Mouse (Mus musculus) forebrain, embryonic 10.5 days (tissue): ENCODE results near the gene Arsb. TPM values are rescaled to one million over a fixed set of nuclear protein-coding genes. Genes with fewer than 3 reads are reported as not detected.
"Not testable (repeated sequence)": the region's sequence is repeated elsewhere in the genome, so short reads cannot be mapped to it uniquely, and the experiment has no call there.

ENCODE experiments used
- DNase-seq: peaks from one replicate; pipeline ENCODE4 v3.0.0-alpha.2; 2017; ENCODE audit warnings: low spot score; ENCODE audit errors: extremely low spot score
- H3K27ac ChIP-seq: fragments of 300-500 bp; sonication (generic); 2 replicates; pipeline ENCODE4 v1.5.1; 2016; ENCODE audit warnings: mild to moderate bottlenecking
- H3K27me3 ChIP-seq: fragments of 300-500 bp; sonication (generic); 2 replicates; pipeline ENCODE4 v1.6.1; 2016; ENCODE audit warnings: mild to moderate bottlenecking; ENCODE audit not compliant: poor library complexity, severe bottlenecking
- H3K36me3 ChIP-seq: fragments of 300-500 bp; sonication (generic); replicated peaks from 2 replicates; pipeline ENCODE4 v1.6.1; 2016; ENCODE audit warnings: mild to moderate bottlenecking, moderate library complexity
- H3K4me1 ChIP-seq: fragments of 300-500 bp; sonication (generic); 2 replicates; pipeline ENCODE4 v1.6.1; 2016
- H3K4me3 ChIP-seq: fragments of 300-500 bp; sonication (generic); 2 replicates; pipeline ENCODE4 v1.5.1; 2016; ENCODE audit warnings: mild to moderate bottlenecking, moderate library complexity
- H3K9me3 ChIP-seq: fragments of 300-500 bp; sonication (generic); 2 replicates; pipeline ENCODE4 v1.6.1; 2016; ENCODE audit warnings: mild to moderate bottlenecking, moderate library complexity
- WGBS: fragments of 180-500 bp; shearing (Covaris S2); methylation state at CpG from one replicate; pipeline ENCODE4 v1.1.7; 2016; 5-methylcytosine and 5-hydroxymethylcytosine counted together
- polyA plus RNA-seq: library from polyadenylated mRNA; unstranded; fragments of >200 nt; fragmentation: Nextera tagmentation; extraction: Ambion mirVana; gene quantifications from 2 replicates; pipeline ENCODE4 v1.2.1, GENCODE M21; 2016

The Arsb gene
- polyA plus RNA-seq, 1 experiment from 2014 or later: 4.1 TPM

DNA sequence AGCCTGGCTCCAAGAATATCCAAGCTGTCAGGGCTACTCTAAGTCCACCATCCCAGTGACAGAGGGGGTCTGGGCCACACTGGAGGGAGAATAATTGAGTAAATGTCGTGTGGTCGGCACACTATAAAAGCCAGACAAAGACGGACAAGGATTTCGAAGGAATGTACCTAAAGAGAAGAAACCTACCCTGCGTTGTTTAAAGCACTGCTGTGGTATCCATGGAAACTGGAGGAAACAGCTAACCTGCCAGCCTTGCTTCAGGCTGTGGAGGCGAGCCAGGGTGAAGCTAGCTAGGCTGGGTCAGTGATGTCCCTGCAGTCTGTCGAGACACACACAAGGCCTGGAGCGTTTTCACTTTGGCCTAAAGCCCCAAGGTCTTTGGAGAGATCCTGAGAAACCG is 195.7 kb downstream of the Arsb start:
- no peaks in the 10 kb centered on the region for H3K9me3 ChIP-seq
- peaks cover 12% of the 10 kb centered on the region; the same call in 1 of the 2 replicates for H3K27me3 ChIP-seq
- peaks cover 28% of the 10 kb centered on the region for H3K4me1 ChIP-seq
- H3K27ac ChIP-seq: no peak overlapping the region
- no peaks in the 10 kb centered on the region for H3K36me3 ChIP-seq
- 60% methylated on average over 9 of the region's 9 CpGs for WGBS
- H3K4me3 ChIP-seq: no peak overlapping the region
- DNase-seq: no peak

DNA sequence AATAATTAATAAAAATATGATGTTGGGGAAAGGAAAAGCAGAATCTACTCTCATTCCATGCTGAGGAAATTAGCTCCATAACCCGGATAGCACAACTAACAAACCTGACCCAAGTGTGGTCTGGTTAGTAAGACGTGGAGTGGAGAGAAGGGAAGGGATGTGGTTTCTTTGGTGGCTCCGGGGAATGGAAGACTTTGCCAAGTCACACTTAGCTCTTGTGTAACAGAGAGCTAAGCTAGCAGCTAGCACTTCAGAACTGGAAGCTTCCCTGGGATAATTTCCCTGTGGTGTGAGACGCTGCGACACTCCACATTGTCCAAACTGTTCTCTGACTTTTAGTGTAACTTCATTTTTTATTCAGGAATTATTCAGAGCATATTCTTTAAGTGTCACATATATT is 198.7 kb downstream of the Arsb start:
- Histone ChIP-seq H3K4me3 (no peak overlapping the region), H3K9me3 (no peaks in the 10 kb centered on the region), H3K27me3 (peaks cover 7% of the 10 kb centered on the region; the same call in 1 of the 2 replicates), H3K36me3 (no peaks in the 10 kb centered on the region), H3K27ac (no peak overlapping the region), H3K4me1 (peaks cover 24% of the 10 kb centered on the region)
- 90% methylated on average over 5 of the region's 5 CpGs for WGBS
- DNase-seq: no peak

DNA sequence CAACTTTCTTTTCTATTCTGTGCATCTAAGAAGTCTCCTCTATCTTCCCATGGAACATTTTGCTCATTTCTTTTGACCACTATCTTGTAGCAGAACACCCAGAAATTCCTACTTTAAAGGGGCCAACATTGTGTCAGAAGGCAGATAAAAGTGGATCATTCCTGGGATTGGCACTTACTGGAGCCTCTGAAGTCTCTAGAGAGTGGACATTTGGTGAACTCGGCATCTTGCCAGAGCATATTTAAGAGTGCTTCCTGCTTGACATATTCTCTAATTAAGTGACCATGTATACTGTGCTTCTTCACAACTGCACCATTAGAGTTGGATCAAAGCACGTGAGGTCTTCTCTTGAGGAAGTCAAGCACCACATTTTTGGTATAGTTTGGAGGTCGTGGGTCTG is 201.0 kb downstream of the Arsb start:
- 83% methylated on average over 3 of the region's 3 CpGs for WGBS
- peaks cover 7% of the 10 kb centered on the region; the same call in 1 of the 2 replicates for H3K27me3 ChIP-seq
- H3K4me1 ChIP-seq: peaks cover 8% of the 10 kb centered on the region
- H3K9me3 ChIP-seq: no peaks in the 10 kb centered on the region
- no peak overlapping the region for H3K27ac ChIP-seq
- H3K4me3 ChIP-seq: no peak overlapping the region
- no peak for DNase-seq
- no peaks in the 10 kb centered on the region for H3K36me3 ChIP-seq

DNA sequence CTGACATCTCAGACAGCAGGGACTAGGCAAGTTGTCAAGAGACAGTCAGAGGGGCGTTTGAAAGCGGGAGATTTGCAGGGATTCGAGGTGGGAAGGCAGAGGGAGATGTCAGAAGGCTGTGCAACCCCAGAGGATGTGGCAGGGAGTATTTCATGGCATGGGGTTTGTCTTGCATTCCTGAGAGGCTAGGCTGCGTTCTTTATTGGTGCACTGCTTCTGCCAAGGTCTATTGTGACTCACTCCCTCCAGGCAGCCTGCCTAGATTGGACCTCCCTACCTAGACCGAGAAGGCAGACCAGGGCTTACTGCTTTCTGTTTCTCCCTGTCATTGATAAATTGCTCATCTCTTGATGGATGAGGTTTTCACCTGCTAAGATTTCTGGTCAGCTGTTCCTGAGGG is 204.2 kb downstream of the Arsb start:
- Histone ChIP-seq H3K36me3 (no peaks in the 10 kb centered on the region), H3K4me1 (peaks cover 26% of the 10 kb centered on the region), H3K27me3 (0 out of 2 replicates have a peak, but pooled peaks cover 3% of the 10 kb centered on the region), H3K27ac (no peak overlapping the region), H3K9me3 (no peaks in the 10 kb centered on the region), H3K4me3 (no peak overlapping the region)
- WGBS: 83% methylated on average over 5 of the region's 5 CpGs
- DNase-seq: no peak

DNA sequence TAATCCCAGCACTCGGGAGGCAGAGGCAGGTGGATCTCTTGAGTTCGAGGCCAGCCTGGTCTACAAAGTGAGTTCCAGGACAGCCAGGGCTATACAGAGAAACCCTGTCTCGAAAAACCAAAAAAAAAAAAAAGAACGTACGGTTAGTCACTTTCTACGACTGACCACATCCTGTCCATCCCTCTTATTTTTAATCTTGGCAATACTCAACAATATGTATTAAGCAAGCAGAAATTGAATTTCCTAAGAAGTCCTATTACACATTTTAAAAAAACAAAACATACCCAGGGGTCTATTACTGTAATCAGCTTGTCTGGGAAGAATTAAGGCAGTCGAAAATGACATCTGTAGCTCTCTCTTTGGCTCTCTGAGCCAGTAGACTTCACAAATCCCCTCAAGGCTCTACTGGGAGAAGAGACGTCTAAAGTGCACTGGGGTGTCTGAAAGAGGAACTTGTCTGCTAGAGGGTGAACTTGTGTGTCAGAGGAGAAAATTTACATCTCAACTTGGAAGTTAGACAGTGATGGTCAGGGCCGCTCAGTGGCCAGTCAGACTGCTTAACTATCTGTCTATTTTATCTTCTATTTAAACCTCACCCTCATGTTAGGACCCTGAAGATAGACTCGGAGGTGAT is 205.6 kb downstream of the Arsb start:
- Histone ChIP-seq H3K27me3 (0 out of 2 replicates have a peak, but pooled peaks cover 3% of the 10 kb centered on the region), H3K9me3 (no peaks in the 10 kb centered on the region), H3K36me3 (no peaks in the 10 kb centered on the region), H3K27ac (peak overlapping the region; percentile 40; the same call in 1 of the 2 replicates), H3K4me1 (peaks cover 26% of the 10 kb centered on the region), H3K4me3 (no peak overlapping the region)
- no peak for DNase-seq
- WGBS: 85% methylated on average over 10 of the region's 10 CpGs

DNA sequence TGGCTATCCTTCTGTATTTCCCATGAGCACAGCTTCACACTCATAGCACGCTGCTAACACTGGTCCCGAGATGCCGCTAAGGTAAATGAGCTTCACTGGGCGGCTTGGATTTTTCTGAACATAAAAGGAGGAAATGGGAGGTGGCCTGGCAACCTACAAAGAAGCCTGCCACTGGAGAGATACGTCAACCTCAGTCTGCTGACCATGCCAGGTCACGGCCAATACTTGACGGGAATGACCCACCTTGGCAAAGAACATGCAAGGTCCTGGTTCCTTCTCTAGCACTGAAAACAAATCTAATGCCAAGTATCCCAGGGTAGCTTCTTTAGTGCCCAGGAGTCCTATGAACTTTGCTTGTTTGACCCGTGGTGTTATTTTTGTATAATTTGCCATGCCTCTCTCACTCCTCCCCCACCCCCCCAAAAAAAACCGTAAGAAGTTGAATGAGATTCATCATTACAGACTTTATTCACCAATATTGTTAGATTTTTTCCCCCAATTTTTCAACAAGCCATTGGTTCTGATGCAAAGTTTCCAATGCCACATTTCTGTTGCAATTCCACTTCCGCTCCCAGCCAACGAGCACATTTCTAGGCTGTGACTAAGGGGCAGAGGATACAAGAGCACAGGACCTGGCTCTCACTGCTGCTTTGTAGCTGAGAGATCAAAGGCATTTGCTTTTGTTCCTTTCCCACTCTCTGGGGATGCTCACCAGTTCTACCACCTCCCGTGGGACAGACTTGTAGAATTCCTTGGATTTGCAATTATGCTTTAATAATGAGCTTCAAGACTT is 207.5 kb downstream of the Arsb start:
- 0 out of 2 replicates have a peak, but pooled peaks cover 3% of the 10 kb centered on the region for H3K27me3 ChIP-seq
- no peaks in the 10 kb centered on the region for H3K9me3 ChIP-seq
- DNase-seq: no peak
- peaks cover 26% of the 10 kb centered on the region for H3K4me1 ChIP-seq
- 74% methylated on average over 12 of the region's 12 CpGs for WGBS
- no peak overlapping the region; the same call in 1 of the 2 replicates for H3K27ac ChIP-seq
- H3K4me3 ChIP-seq: no peak overlapping the region
- H3K36me3 ChIP-seq: no peaks in the 10 kb centered on the region

DNA sequence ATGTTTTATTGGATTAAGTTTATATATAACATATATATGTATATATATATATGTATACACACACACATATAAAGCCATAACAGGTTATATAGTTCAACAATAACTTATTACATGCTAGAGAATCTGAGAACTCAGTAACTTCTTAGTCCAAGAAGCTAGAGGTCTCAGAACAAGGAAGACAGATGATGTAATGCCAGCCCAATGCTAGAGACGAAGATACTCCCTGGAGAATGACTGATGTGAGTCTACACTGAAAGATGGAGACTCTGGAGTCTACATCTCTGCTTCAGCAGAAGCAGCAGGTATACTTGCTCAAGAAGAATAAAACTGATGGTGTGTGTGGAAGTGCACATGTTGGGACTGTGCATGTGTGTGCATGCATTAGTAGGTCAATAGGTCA is 208.3 kb downstream of the Arsb start:
- WGBS: 88% methylated on average over 1 of the region's 1 CpGs

DNA sequence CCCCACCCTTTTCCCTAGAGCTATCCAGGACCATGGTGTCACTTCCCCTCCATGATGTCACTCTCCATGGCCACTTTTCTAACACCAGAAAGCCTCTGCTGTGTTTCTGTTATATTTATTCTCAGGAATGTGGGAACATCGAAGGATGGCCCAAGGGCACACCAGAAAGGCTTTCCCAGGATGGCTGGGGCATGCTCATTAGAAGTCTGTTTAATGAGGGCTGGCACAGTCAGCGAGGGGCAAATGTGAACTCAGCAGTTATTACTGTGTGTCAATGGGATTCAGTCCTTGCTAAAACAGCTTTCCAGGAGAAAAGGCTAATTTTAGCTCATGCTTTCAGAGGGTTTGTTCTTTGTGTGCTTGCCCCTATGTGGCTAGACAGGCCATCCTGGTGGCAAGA is 213.1 kb downstream of the Arsb start:
- WGBS: 65% methylated on average over 2 of the region's 2 CpGs
- Histone ChIP-seq H3K9me3 (no peaks in the 10 kb centered on the region), H3K4me3 (no peak overlapping the region), H3K27ac (no peak overlapping the region), H3K27me3 (no peaks in the 10 kb centered on the region), H3K36me3 (no peaks in the 10 kb centered on the region), H3K4me1 (peaks cover 14% of the 10 kb centered on the region)
- no peak for DNase-seq

More for the DNA sequence above, 208.3 kb downstream of the Arsb start:
- peaks cover 26% of the 10 kb centered on the region for H3K4me1 ChIP-seq
- H3K27ac ChIP-seq: no peak overlapping the region
- no peaks in the 10 kb centered on the region for H3K36me3 ChIP-seq
- DNase-seq: no peak
- no peak overlapping the region for H3K4me3 ChIP-seq
- H3K27me3 ChIP-seq: 0 out of 2 replicates have a peak, but pooled peaks cover 3% of the 10 kb centered on the region
- no peaks in the 10 kb centered on the region for H3K9me3 ChIP-seq

DNA sequence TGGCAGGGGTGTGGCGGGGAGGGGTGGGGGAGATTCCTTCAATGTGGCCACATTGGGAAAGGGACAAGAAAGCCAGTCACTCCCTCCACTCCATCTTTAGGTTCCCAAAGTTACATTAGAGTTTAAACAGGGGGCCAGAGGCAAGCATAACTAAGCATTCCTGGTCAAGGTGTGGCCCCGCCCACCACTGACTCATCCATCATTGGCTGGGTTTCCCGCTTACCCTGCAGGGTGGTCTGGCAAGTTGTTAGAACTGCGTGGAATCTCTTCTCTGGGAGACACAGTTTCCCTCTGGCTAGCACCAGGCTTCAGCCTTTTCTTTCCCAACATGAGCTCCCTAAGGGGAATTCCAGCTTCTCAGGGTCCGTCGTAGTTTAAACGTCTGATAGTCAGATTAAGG is 213.8 kb downstream of the Arsb start:
- no peak for DNase-seq
- WGBS: 94% methylated on average over 7 of the region's 7 CpGs
- Histone ChIP-seq H3K4me1 (peaks cover 21% of the 10 kb centered on the region), H3K4me3 (no peak overlapping the region), H3K27ac (no peak overlapping the region), H3K27me3 (no peaks in the 10 kb centered on the region), H3K9me3 (no peaks in the 10 kb centered on the region), H3K36me3 (no peaks in the 10 kb centered on the region)

DNA sequence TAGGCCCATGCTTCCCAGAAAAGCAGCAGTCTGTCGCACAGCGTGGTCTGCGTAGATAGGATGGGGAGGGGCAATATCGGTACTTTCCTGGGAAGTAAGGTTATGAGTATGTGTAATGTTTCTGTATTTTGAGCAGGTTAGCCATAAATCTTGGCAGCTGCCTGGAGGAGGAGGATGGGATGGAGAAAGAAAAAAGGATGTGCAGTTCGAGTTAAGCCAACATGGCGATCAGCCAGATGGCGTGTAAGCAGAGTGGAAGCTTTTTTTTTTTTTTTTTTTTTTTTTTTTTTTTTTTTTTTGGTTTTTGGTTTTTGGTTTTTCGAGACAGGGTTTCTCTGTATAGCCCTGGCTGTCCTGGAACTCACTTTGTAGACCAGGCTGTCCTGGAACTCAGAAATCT is 214.3 kb downstream of the Arsb start:
- not testable (repeated sequence) for H3K27ac ChIP-seq, H3K27me3 ChIP-seq, H3K36me3 ChIP-seq, H3K4me3 ChIP-seq, DNase-seq, H3K9me3 ChIP-seq
- peaks cover 26% of the 10 kb centered on the region for H3K4me1 ChIP-seq
- WGBS: 96% methylated on average over 8 of the region's 8 CpGs

DNA sequence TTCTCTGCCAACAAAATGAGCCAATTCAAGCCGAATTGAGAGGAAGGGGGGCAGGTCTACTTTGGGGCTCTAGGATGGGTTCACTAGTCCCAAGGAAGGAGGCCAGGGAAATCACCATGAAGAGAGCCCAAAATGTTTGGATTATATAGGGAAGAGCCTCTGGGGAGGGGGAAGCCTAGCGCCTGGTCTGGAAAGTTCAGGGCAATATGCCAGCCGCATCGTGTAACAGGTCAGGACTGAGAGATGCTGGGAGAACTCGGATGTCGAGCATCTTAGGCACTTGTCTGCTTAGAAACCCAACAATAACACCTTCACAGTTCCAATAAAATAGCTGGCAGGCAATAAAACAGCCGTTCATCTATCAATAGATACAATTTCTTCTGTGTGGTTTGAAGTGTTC is 216.2 kb downstream of the Arsb start:
- Histone ChIP-seq H3K27ac (no peak overlapping the region), H3K4me3 (no peak overlapping the region), H3K4me1 (peaks cover 29% of the 10 kb centered on the region), H3K27me3 (no peaks in the 10 kb centered on the region), H3K9me3 (peaks cover 7% of the 10 kb centered on the region; the same call in 1 of the 2 replicates), H3K36me3 (no peaks in the 10 kb centered on the region)
- DNase-seq: no peak
- WGBS: 84% methylated on average over 7 of the region's 7 CpGs

DNA sequence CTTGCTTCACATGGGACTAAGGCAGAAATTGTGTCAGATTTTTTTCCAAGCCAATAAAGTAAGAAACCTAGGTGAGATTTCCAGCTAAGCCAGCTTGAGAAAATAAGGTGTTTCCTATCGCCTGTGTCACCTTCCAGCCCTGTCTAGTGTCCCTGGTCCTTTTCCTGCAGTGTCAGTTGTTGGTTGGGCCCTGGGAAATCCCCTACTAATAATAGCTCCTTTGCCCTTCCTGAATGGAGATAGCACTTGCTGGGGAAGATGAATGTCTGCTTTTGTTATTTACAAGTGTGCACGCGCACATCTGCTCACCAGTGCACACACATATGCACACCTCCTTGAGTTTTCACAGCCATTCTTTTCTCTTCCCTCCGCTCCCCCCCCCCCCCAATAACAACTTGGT is 217.8 kb downstream of the Arsb start:
- Histone ChIP-seq H3K36me3 (no peaks in the 10 kb centered on the region), H3K27ac (peak overlapping the region; percentile 62; the same call in 1 of the 2 replicates), H3K4me3 (no peak overlapping the region), H3K9me3 (peaks cover 7% of the 10 kb centered on the region; the same call in 1 of the 2 replicates), H3K27me3 (no peaks in the 10 kb centered on the region), H3K4me1 (peaks cover 29% of the 10 kb centered on the region)
- 84% methylated on average over 4 of the region's 4 CpGs for WGBS
- no peak for DNase-seq
